Mouse (Mus musculus) ES-E14 (cell line): ENCODE data around the gene Fhod1.

Source experiments
- HCFC1 ChIP-seq: IDR thresholded peaks from 2 replicates; pipeline ENCODE4 v1.6.1; 2012; ENCODE audit warnings: low read length, inconsistent platforms, borderline replicate concordance; ENCODE audit not compliant: insufficient read depth
- MAFK ChIP-seq: IDR thresholded peaks from 2 replicates; pipeline ENCODE4 v1.6.1; 2014; ENCODE audit warnings: mild to moderate bottlenecking, low read depth, low read length, inconsistent platforms; ENCODE audit not compliant: insufficient read depth
- ZC3H11A ChIP-seq: IDR thresholded peaks from 2 replicates; pipeline ENCODE4 v1.6.1; 2012; ENCODE audit warnings: low read depth, mild to moderate bottlenecking, inconsistent platforms, low read length, borderline replicate concordance
- ZNF384 ChIP-seq: IDR thresholded peaks from 2 replicates; pipeline ENCODE4 v1.6.1; 2012; ENCODE audit warnings: low read depth, low read length, inconsistent platforms

DNA sequence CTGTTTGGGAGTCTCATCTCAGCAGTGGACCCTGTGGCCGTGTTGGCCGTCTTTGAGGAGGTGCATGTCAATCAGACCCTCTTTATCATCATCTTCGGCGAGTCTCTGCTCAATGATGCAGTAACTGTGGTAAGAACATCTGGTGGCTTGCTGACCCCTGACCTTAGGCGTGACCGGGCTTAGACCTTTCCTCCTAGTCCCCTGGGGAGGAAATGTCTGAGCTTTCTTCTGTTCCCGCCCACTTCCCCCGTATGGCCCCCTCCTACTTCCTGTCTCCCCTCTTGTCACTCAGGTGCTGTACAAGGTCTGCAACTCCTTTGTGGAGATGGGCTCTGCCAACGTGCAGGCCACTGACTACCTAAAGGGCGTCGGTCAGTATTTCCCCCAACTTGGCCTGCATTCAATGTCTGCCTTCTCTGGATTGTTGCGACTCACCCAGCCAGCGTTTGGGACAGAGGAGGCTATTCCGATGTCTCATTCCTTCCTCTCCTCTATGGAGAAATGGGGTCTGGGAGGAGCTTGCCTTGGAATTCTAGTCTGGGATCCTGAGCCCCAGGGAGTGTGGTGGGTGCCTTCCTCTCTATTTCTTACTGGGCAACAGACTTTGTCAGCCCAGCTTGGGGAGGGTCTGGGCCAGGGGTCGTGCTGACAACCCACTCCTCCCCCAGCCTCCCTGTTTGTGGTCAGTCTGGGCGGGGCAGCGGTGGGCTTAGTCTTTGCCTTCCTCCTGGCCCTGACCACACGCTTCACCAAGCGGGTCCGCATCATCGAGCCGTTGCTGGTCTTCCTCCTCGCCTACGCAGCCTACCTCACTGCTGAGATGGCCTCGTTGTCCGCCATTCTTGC, 7.6 kb upstream of the Fhod1 start:
- TF ChIP-seq MAFK (no peak), ZNF384 (no peak), ZC3H11A (no peak), HCFC1 (no peak)
